Mouse (Mus musculus): ENCODE data around the gene Gm21750.
"Not testable (repeated sequence)": the region's sequence is repeated elsewhere in the genome, so short reads cannot be mapped to it uniquely, and the experiment has no call there.

The Gm21750 gene

DNA sequence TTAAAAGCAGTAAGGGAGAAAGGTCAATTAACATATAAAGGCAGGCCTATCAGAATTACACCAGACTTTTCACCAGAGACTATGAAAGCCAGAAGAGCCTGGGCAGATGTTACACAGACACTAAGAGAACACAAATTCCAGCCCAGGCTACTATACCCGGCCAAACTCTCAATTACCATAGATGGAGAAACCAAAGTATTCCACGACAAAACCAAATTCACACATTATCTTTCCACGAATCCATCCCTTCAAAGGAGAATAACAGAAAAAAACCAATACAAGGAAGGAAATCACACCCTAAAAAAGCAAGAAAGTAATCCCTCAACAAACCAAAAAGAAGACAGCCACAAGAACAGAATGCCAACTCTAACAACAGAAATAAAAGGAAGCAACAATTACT, at the start of gene Gm21750:
Gm21750 (plus strand) TSS at position 301 of the 400 bp plus-strand sequence.
- DNase-seq (ENCODE audit: extremely low spot score, low read depth, low spot score): not testable (repeated sequence)

DNA sequence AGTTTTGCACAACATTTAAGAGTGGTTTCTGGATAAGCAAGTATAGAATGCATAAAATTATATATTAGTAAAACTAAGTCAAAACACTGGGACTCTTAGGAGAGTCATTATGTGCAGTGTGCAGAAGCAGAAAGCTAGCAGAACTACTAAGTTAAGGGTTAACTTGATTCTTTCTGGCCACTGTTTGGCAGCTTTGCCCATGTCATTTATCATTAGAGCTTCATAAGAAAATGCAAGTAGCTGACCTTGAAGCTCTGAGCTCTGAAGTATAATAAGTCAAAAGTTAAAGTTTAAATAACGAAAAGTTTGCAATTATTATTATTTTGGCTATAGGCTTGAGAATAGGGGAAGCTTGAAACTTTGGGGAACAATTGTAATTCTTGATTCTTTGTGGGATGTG, 46.1 kb upstream of the Gm21750 start:
- DNase-seq (ENCODE audit: extremely low spot score, low read depth, low spot score): not testable (repeated sequence)

DNA sequence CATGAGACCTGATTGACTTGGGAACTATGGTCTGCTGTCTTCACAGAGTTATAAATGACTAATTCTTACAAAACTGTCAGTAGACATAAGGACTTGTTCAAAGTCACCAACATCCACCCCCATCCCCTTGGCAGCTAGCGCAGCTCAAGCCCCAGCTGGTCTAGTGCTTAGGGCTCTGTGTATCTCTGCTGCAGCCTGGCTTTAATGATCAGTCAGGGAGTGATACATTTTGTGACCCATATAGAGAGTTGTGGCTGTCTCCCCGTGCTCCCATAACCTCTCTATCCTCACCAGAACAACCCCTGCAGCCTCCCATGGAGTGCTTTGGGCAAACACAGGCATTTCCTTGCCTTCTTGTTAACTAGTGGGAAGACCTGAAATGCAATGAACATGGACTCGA, 40.1 kb upstream of the Gm21750 start:
- DNase-seq (ENCODE audit: extremely low spot score, low read depth, low spot score): no peak

DNA sequence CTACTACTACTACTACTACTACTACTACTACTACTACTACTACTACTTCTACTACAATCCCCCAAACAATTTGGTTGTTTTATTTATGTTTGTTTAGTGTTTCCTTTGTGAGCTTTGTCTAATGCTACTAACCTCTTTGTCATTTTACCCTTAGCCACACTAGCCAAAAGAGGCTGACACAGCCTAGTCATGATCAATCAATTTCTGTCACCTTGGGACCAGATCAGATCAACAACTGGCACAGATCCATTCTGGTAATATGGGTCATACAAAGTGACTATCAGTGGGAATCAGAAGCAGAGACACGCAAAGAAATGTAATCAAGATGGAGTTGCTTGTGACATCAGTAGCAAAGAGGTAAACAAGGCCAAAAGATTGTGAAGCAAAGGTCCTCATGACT, 38.0 kb upstream of the Gm21750 start:
- DNase-seq (ENCODE audit: extremely low spot score, low read depth, low spot score): no peak

DNA sequence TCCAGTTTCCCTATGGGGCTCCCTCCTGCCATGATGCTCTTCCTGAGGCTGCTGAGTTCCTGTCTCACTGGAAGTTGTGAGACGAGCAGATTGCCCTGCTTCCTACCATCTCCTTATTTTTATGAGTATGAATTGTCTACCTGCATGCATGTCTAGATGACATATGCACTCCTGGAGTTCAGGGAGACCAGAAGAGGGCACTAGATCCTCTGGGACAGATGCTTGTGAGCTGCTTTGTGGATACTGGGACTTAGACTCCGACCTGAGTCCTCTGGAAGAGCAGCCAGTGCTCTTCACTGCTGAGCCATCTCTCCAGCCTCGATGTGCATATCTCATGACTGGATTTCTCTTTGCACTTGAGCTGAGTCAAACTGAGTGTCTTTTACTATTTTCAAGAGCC, 35.6 kb upstream of the Gm21750 start:
- DNase-seq (ENCODE audit: extremely low spot score, low read depth, low spot score): no peak

DNA sequence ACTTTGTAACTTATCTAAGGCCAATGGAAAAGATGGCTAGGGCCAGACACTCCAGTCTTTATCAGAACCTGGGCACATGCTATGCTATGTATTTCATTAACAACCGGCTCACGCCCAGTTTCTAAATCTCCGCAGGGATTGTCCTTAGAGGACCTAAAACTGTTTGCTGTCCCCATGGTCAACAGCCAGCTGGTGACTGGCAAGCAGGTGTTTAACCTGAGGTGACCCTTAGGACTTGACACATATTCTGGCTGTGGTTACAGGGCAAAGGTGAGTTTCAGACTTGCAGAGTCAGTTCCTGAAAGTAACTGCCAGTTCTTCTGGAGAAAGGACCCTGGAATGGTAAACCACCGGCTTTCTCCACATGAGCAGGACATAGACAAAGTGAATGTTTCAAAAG, 29.5 kb upstream of the Gm21750 start:
- no peak for DNase-seq (ENCODE audit: extremely low spot score, low read depth, low spot score)

DNA sequence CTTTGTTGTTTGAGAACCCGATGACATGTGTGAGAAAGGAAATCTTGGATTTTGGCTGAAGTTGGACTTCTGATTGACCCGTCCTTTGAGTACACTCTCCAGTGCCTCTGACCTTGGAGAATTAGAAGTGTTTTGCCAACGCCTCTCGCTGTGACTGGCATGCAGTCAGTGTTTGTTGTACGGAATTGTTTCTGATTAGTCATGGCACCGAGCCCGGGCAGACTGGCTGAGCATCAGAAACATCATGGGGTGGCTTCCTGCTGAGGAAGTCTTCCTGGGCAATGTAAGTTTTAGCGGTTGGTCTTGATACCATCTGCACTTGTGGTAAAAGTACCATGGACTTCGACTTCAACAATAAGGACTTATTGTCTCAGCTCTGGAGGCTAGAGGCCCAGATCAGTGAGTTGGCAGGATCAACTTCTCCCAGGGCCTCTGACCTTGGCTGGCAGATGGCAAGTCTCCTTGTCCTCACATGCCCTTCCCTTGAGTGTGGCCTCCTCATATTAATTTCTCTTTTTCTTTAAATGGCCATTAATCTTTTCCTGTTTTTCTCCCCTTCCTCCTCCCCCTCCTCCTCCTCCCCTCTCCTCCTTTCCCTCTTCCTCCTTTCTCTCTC, 28.3 kb upstream of the Gm21750 start:
- DNase-seq (ENCODE audit: extremely low spot score, low read depth, low spot score): no peak

DNA sequence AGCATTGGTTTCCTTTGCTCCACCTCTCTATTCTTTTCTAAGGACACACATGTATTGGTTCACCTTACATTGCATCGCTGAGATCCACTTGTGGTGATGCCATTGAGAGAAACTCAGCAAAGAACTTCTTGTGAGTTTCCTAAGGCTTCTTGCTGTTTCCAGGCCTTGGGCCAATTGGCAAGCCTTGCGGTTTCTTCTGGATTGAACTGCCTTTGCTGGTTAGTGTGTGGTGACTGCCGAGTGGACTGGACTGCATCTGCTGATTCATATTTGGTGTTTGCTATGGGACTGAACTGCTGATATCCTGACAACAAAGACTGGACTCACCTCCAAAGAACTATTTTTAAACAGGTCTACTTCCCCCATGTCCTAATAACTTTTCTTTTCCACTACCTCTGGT, 26.7 kb upstream of the Gm21750 start:
- DNase-seq (ENCODE audit: extremely low spot score, low read depth, low spot score): no peak

DNA sequence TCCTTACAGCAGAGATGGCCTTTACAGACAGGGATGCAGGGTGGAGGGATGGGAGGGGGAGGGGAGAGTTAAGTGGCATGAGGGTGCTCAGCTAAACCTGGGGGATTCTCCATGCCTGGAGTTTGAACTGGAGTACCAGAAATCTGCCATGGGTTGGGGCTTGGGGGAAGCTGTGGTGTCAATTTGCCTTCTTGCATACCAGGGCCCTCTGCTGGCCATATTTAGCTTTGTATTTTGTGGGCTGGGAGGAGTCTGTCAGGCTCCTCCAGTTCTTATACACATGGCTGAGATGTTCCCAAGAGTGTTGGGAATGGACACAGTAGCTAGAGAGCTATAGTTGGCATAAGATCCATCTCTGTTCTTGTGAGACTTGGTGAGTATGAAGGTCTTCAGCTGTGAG, 23.6 kb upstream of the Gm21750 start:
- DNase-seq (ENCODE audit: extremely low spot score, low read depth, low spot score): no peak

DNA sequence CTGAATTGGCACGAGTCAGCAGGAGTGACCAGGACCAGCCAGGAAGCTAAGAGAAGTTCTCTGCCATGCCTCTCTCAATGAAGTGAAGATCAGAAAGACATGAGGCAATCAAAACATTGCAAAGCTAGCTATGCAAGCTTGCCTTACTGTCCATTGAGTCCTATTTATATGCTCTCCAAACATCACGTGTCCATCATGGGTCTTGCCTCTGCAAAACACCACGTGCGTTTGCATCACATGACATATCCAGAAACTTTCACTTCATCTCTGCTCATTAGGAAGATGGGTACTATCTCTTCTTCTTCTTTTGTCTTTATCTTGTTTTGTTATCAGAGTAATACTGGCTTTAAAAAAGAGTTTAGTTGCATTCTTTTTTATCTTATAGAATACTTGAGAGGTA, 10.8 kb upstream of the Gm21750 start:
- DNase-seq (ENCODE audit: extremely low spot score, low read depth, low spot score): no peak

DNA sequence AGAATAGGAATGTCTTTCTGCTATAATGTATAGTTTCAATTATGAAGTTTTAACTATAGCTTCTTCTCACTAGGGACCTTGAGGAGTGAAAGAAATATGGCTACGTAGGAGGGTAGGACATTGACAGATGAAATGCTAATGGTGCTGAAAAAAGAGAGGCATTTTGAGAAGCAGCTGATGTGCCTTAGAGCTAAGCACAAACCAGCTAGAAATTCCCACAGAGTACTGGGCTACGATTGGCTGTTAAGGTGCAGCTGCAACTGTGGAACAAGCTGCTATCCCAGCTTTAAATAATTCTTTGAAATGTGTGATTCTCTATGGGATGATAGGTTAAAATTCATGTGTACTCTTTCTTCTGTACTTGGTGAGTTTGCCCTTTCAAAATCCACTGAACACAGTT, 9.1 kb downstream of the Gm21750 start:
- DNase-seq (ENCODE audit: extremely low spot score, low read depth, low spot score): no peak

DNA sequence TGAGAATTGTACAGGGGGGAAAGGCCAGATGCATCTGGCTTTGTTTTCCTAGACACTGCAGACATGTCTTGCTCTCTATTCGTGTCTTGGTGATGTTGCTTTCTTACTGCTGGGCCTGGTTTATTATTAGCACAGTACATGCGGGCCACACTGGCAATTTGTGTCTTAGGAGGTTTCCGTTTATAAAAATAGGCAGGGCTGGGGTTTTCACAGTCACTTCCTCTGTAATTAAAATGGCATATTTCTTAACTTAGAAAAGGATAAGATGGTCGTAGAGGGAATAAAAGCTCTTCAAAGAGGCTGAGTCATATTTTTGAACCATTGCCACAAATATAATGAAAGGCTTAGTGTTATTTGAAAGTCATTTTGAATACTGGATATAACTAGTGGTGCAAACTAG, 26.7 kb downstream of the Gm21750 start:
- no peak for DNase-seq (ENCODE audit: extremely low spot score, low read depth, low spot score)

DNA sequence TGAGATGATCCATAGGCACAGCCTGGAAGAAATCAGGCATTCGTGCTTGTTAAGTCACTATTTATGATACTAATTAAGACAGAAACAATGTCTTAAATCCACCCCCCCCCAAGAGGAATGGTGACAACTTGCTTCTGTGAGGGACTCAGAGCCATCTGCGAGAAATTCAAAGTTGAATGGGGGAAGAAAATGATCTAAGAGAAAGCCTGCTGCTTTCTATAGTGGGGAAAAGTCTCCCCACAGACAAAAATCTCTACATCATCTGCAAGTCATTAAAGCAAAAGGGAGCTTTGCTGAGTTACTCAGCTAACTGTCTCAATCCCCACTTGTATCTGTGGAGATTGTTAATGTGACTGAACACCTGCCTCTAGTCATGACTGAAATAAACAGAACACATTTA, 27.4 kb downstream of the Gm21750 start:
- DNase-seq (ENCODE audit: extremely low spot score, low read depth, low spot score): no peak

DNA sequence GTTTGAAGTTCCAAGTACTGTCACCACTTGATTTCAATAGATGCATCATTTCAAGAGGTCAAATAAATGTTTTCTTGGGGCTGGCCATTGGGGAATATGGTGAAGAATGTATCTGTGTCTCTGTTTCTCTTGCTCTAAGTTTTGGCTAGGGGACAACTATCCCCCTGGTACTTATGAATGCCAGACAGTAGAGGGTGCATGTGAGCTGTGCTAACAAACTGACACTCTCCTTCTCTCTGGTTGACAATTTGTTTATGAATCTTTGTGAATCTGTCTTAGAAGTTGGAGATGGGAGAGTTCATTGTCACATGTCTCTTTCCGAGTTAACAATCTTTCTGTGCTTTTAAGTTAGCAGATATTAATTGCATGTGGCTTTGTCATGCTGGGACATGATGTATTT, 39.2 kb downstream of the Gm21750 start:
- DNase-seq (ENCODE audit: extremely low spot score, low read depth, low spot score): no peak

DNA sequence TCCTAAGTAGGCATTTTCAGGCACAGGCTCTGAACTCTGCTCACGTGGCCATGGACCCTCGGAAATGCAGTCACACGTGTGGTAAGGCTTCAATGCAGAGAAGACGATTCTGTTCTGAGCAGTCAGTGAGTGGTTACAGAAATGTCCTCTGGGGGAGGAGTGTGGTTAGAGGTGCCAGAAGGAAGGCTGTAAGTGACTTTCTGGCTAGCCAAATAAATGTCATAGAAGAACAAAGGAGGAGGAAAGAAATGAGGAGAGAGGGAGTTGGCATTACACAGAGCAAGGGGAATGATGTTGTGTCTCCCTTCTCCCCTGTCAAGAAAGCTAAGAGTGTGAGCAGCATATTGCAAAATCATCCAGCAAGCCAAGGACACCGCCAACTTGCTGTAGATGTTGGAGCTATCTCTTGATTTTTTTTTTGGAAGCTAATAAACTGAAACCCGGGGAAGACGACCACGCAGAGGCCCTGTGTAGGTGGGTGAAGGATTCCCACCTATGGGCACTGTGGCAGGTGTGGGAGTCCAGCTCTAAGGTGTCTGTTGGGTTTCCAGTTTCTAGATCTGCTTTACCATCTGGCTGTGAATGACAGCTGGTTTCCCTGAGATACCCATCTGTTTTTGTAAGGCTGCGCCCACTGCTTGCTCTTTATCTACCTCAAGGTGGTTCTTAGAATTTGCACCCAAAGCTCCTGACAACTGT, 48.5 kb downstream of the Gm21750 start:
- DNase-seq (ENCODE audit: extremely low spot score, low read depth, low spot score): no peak

Data from hindlimb bud, embryonic 11.5 days (tissue).